Mouse (Mus musculus) small intestine, adult 2 months (tissue): ENCODE results near the gene 4930568D16Rik. TPM values are rescaled to one million over a fixed set of nuclear protein-coding genes. Genes with fewer than 3 reads are reported as not detected.

Source experiments
- H3K27ac ChIP-seq: fragments of 200-500 bp; 2 replicates; pipeline ENCODE4 v1.5.1; 2012; ENCODE audit warnings: low read depth, low read length, control low read depth, inconsistent platforms; ENCODE audit not compliant: insufficient read depth
- H3K27me3 ChIP-seq: fragments of 200-500 bp; 2 replicates; pipeline ENCODE4 v1.6.1; 2012; ENCODE audit warnings: mild to moderate bottlenecking, moderate library complexity, low read length, inconsistent platforms; ENCODE audit not compliant: control insufficient read depth, insufficient read depth
- H3K36me3 ChIP-seq: fragments of 200-500 bp; 2 replicates; pipeline ENCODE4 v1.6.1; 2012; ENCODE audit warnings: mild to moderate bottlenecking, low read length, control low read depth, inconsistent platforms; ENCODE audit not compliant: control insufficient read depth, insufficient read depth
- H3K4me1 ChIP-seq: fragments of 200-500 bp; 2 replicates; pipeline ENCODE4 v1.6.1; 2012; ENCODE audit warnings: low read length, inconsistent platforms, mixed read lengths; ENCODE audit not compliant: control insufficient read depth, insufficient read depth, insufficient read length
- H3K4me3 ChIP-seq: fragments of 200-500 bp; 2 replicates; pipeline ENCODE4 v1.5.1; 2012; ENCODE audit warnings: low read depth, mild to moderate bottlenecking, control low read depth, inconsistent platforms, low read length, moderate library complexity
- CTCF ChIP-seq: fragments of 200-500 bp; IDR thresholded peaks from 2 replicates; pipeline ENCODE4 v1.5.1; 2012; ENCODE audit warnings: low read depth, mild to moderate bottlenecking, control low read depth, inconsistent platforms, low read length, moderate library complexity, mixed read lengths; ENCODE audit not compliant: insufficient replicate concordance, insufficient read length; ENCODE audit errors: extremely low read depth
- POLR2A ChIP-seq: fragments of 200-500 bp; IDR thresholded peaks from 2 replicates; pipeline ENCODE4 v1.6.1; 2012; ENCODE audit warnings: low read depth, mild to moderate bottlenecking, control low read depth, inconsistent platforms, low read length, moderate library complexity
- WGBS: fragments of 180-500 bp; shearing (Covaris S2); methylation state at CpG from one replicate; pipeline ENCODE4 v1.1.7; 2018; 5-methylcytosine and 5-hydroxymethylcytosine counted together
- polyA plus RNA-seq: library from polyadenylated mRNA; depleted of rRNA; stranded (reverse); fragments of >200 nt; gene quantifications from 2 replicates; pipeline ENCODE4 v1.2.3, GENCODE M21; 2012

Gene 4930568D16Rik
- polyA plus RNA-seq, 1 experiment = not detected

DNA sequence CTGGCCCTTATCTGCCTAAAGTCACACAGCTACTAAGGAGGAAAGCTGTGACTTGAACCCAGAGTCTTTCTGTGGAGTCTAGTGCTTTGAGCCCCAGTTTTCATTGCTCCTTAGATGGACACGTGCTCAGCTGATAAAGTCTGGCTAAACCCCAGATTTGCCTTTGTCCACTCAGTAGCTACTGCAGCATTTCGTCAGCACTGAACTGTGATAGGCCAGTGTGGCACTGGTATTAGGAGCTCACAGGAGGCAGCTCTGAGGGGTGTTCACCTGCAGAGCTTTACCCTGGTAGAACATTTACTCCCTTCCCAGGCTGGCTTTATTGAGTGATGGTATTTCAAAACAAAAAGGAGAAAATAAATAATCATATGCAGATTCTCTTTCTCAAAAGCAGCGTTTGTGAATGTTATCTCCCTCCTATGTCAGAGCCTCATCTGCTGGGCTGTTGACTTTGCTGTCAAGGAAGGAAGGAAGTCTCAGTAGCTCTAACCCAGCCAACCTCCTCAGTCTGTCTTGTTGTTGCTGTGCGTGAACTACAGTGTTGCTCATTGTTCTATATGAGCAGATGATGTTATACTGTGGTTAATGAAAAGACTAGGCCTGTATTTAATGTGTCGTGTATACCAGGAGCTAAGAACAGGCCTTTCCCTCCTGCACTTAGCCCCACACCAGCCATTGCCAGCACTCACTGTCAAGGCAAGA is 41.0 kb upstream of the 4930568D16Rik start:
- H3K27me3 ChIP-seq = no peaks in the 10 kb centered on the region
- no peak overlapping the region for H3K27ac ChIP-seq
- H3K4me1 ChIP-seq = no peaks in the 10 kb centered on the region; the same call in 1 of the 2 replicates
- WGBS = 63% methylated on average over 5 of the region's 5 CpGs
- no peak for TF ChIP-seq POLR2A
- no peak for TF ChIP-seq CTCF
- H3K36me3 ChIP-seq = no peaks in the 10 kb centered on the region; the same call in 1 of the 2 replicates
- no peak overlapping the region for H3K4me3 ChIP-seq

GRCm38 (mm10) chr2:35407878-35408277 is 40.3 kb upstream of the 4930568D16Rik start:
- TF ChIP-seq CTCF = no peak
- TF ChIP-seq POLR2A = no peak
- Histone ChIP-seq H3K4me1 (no peaks in the 10 kb centered on the region; the same call in 1 of the 2 replicates), H3K36me3 (no peaks in the 10 kb centered on the region; the same call in 1 of the 2 replicates), H3K27me3 (no peaks in the 10 kb centered on the region), H3K27ac (no peak overlapping the region), H3K4me3 (no peak overlapping the region)
- WGBS = 68% methylated on average over 7 of the region's 7 CpGs

GRCm38 (mm10) chr2:35407266-35407665 is 39.7 kb upstream of the 4930568D16Rik start:
- WGBS = 54% methylated on average over 6 of the region's 6 CpGs
- TF ChIP-seq POLR2A = no peak
- no peak for TF ChIP-seq CTCF
- Histone ChIP-seq H3K4me3 (no peak overlapping the region), H3K27ac (no peak overlapping the region), H3K4me1 (no peaks in the 10 kb centered on the region), H3K27me3 (no peaks in the 10 kb centered on the region), H3K36me3 (no peaks in the 10 kb centered on the region; the same call in 1 of the 2 replicates)

GRCm38 (mm10) chr2:35406611-35407010 is 39.1 kb upstream of the 4930568D16Rik start:
- Histone ChIP-seq H3K36me3 (no peaks in the 10 kb centered on the region; the same call in 1 of the 2 replicates), H3K4me3 (no peak overlapping the region), H3K4me1 (no peaks in the 10 kb centered on the region), H3K27ac (no peak overlapping the region), H3K27me3 (no peaks in the 10 kb centered on the region)
- 24% methylated on average over 1 of the region's 1 CpGs for WGBS
- TF ChIP-seq CTCF (no peak), POLR2A (no peak)

DNA sequence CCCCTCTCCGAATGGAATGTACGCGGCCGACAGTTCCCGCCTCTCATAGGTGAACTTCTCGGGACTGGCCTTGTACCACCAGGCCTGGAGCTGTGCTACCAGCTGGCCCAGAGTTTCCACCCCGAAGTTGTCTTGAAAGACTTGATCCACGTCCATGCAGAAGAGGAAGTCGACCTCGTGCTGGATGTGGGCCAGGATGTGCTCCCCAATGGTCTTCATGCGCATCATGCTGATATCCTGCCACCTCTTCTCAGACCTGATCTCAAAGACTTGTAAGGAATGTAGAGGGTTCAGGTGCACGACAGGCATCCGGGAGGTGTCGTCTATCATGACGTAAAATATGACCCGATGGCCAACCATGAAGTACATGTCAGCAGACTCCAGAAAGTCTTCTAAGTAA is 34.9 kb upstream of the 4930568D16Rik start:
- Histone ChIP-seq H3K4me1 (no peaks in the 10 kb centered on the region), H3K27ac (no peak overlapping the region)

DNA sequence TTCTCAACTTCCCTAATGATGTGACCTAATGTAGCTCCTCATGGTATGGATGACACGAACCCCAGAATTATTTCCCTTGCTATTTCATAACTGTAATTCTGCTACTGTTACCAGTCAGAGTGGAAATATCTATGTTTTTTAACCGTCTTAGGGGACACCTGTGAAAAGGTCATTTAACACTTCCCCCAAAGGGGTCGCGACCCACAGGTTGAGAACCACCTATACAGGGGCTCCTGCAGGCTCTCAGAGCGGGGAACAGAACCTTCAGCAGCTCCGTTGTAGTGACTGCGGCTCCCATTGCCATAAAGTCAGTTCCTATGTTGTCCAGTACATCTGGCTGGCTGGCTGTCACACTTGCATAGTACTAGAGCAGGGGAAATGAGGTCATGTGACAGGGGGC is 33.2 kb upstream of the 4930568D16Rik start:
- H3K36me3 ChIP-seq = no peaks in the 10 kb centered on the region
- no peak overlapping the region for H3K4me3 ChIP-seq
- no peaks in the 10 kb centered on the region for H3K27me3 ChIP-seq
- H3K27ac ChIP-seq = no peak overlapping the region
- WGBS = 84% methylated on average over 7 of the region's 7 CpGs
- TF ChIP-seq POLR2A (no peak), CTCF (no peak)
- H3K4me1 ChIP-seq = no peaks in the 10 kb centered on the region

More for the DNA sequence above, 34.9 kb upstream of the 4930568D16Rik start:
- H3K4me3 ChIP-seq = no peak overlapping the region
- 88% methylated on average over 16 of the region's 16 CpGs for WGBS
- no peaks in the 10 kb centered on the region for H3K27me3 ChIP-seq
- no peak for TF ChIP-seq CTCF
- no peak for TF ChIP-seq POLR2A
- H3K36me3 ChIP-seq = no peaks in the 10 kb centered on the region; the same call in 1 of the 2 replicates

GRCm38 (mm10) chr2:35398184-35398828 is 30.8 kb upstream of the 4930568D16Rik start:
- WGBS = 65% methylated on average over 6 of the region's 6 CpGs
- Histone ChIP-seq H3K27ac (no peak overlapping the region), H3K4me1 (no peaks in the 10 kb centered on the region), H3K27me3 (no peaks in the 10 kb centered on the region), H3K36me3 (no peaks in the 10 kb centered on the region), H3K4me3 (no peak overlapping the region)
- TF ChIP-seq CTCF (no peak), POLR2A (no peak)
